Mouse (Mus musculus): ENCODE results near the gene Glce.

Glce gene

DNA sequence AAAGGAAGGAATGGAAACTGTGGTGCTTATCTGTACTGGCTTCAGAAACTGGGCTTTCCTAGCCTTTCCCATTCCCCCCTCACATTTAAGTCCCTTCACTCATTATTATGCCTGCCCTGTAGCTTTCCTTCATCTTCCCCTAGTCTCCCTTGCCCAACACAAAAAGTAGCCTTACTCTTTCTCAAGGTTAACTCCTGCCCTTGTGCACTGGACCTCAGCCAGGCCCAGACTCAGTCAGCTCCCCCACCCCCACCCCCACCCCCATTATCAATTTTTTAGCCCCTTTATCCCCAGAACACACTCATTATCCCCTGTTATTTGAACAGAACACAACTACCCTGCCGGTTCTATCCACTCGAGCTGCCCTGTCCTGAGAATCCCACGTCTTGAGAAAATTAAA is 1.0 kb upstream of the Glce start:
- DNase-seq (ENCODE audit: low spot score) = no peak

DNA sequence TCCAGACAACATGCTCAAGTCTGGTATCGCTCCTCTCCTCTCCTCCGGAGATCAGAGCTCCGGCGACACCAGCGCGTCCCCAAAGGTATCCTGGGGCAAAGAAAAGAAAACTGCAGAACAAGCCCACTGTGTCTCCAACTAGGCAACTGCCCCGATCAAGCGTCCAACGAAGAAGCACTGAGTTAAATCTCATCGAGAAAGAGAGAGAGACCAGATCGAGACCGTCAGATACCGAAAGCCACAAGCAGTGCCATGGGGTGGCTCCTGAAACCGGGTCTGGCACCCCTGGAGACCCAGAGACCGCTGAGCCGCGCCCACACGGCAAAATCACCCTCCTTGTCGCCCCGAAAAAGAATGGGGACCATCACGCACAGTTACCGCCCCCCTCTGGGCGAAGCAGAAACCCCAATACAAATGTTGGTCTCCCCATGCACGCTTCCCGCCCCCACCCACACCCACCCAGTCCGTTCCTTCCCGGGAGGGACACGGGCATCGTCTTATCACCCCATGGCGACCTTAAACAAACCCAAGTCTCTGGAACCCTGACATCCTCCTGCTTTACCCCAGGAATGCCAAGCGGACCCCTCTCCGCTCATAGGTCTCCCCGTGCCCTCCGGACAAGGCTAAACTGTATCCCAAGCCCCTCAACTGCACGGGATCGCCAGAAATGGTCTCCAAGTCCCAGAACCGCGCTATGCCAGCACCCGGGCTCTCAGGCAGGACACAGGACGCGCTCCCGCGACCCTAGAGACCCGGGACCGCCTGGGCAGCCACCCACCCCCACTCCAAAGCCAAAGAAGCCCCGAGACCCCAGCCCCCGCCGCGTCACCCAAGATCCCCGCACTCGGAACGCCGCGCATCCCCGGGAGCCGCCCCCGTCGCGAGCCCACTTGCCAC is 656 bp downstream of the Glce start:
- DNase-seq (ENCODE audit: low spot score) = peak; percentile 33

DNA sequence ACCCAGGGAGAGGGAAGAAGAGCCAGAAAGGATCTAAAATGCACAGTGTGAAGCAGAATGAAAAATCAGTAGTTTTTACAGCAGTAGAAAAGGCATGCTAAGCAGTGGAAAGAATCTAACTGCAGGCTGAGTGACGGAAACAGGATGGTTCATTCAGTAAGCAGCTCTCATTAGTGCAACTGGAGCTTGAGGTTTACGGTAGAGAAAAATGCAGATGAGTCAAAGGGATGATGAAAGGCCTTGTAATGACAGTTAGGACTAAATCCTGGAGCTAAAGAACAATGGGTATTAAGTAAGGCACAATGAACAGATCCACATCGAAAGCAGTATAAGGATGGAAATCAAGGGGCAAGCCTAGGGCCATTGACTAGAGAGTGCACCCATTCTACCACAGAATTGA is 3.7 kb downstream of the Glce start:
- no peak for DNase-seq (ENCODE audit: low spot score)

DNA sequence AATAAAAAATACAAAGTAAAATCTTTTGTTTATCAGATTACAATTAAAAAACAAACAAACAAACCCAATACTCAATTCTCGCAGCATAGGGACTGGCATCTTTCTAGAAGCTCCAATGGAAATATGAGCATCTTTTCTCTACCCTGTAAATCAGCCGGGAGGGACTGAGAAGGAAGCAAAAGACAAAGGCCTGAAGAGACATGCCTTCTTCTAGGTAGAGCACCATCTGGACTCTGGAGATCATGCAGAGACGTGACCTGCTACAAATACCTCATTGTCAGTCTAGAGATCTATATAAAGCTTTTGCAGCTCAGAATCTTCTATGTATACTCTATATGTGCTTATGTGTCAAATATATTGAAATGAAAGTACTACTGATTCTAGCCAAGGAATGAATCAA is 6.6 kb downstream of the Glce start:
- no peak for DNase-seq (ENCODE audit: low spot score)

DNA sequence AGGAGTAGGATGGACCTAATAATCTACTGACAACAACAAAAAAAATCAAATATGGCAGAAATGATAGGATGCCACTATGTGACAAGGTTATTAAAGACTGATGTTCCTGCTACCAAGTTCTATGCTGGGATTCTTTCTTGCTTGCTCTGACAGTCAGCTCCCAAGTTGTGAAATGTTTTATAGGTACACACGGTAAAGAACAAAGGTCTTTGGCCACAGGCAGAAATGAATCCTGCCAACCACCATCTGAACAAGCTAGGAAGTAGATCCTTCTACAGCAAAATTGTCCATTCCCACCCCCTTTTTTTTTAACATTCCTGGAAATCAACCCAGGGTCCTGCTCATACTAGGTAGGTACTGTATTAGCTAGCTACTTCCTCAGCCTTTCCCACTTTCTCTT is 25.9 kb downstream of the Glce start:
- no peak for DNase-seq (ENCODE audit: low spot score)

DNA sequence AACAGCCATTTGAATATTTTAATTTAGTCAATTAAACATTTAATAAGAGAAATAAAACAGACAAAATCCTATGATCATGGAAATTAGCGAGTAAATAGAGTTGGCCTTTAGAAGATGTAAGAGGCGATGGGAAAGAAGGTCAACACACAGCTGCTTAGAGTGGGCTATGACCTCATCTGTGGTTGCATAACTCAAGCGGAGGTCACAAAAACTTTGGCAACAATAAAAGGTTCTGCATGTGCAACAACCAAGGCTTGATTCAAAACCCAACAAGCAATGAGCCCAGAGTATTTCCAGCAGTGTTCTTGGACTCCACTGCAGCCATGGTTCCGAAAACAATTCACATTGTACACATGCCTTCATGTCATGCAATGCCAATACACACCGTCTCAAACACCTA is 30.9 kb downstream of the Glce start:
- no peak for DNase-seq (ENCODE audit: low spot score)

DNA sequence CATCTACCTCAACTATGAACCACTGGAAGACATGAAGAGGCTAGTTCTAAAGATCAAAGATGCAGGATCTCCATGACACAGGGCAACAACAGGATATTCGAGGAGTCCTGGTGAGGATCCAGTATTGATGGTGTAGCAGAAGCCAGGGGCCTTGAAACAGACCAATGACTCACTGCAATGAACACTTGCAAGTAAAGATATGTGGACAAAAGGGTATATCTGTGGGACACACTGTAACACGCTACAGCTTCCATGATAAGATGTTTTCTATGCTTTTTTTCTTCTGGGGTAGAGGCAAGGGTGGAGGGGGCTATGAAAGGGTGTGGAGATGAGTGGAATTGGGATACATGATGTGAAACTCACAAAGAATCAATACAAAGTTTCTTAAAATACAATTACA is 36.9 kb downstream of the Glce start:
- no peak for DNase-seq (ENCODE audit: low spot score)

DNA sequence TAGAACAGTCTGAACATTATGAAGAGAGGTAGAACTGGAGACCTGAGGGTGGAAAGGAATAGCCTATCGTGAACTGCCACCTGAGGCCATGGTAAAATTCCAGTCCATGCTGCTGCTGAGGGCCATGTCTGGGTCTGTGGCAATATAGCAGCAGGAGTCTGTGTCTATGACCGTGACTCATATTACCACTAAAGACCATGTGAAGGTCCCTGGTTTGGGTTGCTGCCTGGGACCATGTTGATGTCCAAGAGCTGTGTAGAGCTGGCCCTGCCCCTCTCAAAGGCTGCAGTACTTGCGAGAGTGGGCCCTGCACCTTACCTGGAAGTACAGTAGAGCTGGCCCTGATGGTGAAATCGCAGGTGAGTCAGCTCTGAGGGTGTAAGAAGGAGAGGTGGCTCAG is 37.6 kb downstream of the Glce start:
- no peak for DNase-seq (ENCODE audit: low spot score)

DNA sequence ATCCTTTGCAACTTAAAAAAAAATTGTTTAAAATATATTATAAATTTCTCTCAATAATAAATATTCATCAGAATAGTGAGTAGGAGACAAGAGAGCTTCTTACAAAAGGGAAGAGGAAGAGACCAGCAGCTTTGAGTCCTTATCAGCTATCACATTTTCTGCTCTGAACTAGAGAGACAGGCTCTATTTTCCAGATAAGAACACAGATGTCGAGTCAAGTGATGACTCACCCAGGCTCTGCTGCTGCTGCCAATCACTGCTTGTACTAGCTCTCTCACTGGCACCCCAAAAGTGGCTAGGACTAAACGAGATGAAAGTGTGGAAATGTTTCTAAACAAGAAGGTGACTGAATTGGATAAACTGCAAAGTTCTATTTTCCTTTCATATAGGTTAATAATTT is 39.5 kb downstream of the Glce start:
- peak; percentile 22 for DNase-seq (ENCODE audit: low spot score)

DNA sequence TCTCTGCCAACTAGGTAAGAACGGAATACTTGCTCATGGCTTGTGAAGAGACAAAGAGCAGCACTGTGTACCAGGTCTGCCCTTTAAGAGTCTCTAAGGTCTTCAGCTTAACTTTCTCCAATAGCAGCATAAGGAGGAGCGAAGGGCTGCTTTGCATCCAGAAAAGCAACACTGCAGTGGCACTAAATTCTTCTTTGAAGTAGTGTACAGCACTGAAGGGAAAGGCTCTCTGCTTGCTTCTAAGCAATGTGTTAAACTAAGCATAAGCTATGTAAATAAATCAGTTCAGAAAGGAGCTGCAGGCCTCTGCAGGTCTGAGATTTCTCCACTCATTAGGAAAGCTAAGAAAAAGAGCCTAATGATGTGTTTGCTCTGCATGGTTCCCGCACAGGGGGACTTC is 40.9 kb downstream of the Glce start:
- DNase-seq (ENCODE audit: low spot score) = no peak

DNA sequence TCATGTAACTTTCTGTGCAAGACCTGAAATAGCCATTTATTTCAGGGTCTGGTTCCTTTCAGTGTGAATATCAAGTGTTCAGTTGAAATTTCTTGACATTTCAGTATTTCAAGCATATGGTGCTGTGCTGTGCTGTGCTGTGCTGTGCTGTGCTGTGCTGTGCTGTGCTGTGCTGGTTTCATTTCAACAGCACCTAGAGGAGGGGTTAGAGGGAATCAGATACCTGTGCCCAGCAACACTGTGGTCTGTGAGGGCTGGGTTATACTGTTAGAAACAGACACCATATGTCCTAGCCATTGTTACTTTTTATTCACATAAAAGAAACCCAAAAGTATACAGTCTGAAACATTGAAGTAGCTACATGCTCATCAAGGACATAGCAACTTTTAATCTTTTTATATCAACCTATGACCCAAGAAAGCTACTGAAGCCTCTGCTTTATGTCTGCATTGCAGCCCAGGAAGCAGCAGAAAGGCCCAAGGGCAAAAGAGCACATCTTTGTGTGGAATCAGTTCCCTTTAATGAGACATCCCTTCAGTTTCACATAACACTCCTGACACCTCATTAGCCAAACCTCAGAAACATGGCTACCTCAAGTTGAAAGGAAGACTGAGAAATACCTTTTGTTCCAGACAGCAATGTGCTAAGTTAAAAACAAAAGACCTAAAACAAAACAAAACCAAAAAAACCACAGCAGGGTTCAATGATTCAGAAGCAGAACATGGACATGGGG is 42.3 kb downstream of the Glce start:
- no peak for DNase-seq (ENCODE audit: low spot score)

DNA sequence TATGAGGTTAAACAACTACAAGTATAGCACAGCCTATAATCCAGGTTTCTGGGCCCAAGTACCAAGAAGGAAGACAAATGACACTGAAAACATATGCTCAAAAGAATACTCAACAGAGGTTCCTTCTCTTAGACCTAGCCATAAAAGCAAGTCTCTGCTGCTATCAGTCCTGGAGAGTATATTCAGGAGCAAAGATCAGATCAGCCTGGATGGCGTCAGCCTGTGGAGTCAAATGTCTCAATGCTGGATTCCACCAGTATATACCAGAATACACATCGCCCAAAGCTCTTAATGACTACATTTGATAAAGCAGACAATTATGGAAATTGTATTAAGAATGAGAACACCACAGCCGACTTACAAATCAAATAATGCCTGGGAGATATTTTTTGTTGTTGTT is 60.2 kb downstream of the Glce start:
- DNase-seq (ENCODE audit: low spot score) = no peak

DNA sequence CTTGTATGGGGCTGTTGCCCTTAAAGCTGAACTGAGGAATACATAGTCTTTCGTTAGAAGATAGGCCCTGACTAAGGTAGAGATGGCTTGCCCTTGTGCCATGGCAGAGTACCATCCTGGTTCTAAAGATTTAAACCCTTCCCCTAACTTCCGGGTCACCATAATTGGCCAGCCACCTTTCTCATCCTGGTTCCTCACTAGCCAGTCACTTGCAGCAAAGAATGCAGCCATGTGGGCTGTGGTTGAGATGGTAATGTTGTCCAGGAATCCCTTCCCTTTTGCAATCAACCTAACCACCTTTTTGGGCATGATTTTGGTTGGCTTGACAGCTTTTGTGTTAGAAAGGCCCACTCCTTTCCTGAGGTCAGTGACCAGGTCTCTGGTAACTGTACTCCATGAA is 62.0 kb downstream of the Glce start:
- no peak for DNase-seq (ENCODE audit: low spot score)

DNA sequence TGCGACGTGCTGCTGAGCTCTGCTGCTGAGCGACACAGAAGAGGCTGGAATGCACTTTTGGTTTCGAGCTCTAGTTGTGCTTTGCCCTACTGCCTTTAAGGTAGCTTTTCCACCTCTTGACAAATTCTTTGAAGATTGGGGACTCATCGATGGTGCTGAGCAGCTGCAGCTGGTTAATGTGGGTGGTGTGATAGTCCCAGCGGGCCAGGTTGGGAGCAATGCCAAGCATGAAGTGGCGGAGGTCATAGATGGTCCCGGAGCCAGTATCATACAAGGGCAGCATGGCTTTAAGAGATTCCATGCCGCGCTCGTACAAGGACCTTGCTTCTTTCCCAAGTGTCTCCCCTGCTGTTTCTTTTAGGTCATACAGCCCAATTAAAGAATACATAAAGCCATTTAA is 62.5 kb downstream of the Glce start:
- no peak for DNase-seq (ENCODE audit: low spot score)

DNA sequence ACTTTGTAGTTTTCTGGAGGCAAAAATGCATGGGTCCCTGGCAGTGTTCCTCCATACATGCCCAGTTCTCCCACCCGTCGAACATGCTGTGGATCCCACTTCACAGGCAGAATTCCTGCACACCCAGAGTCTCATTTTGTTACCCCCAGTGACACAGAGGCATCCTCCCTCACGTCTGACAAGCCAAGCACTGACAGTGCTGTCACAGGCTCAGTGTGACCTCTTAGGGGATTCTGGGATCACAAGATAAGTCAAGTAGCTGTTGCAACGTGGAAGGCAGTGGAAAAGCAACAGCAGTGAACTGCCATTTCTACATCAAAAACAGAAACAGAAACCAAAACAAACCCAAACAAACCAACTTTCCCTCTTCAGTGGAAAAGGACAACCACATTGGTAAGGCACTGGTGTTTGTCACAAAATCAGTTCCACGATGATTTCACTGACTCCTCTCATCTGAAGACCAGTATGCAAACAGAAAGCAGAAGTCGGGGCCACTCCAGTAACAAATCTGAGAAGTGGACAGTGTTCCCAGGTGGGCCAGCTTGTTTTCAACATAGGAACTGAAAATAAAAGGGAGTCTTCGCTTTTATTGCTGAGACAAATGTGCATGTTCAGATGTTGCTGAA is 64.5 kb downstream of the Glce start:
- DNase-seq (ENCODE audit: low spot score) = no peak

DNA sequence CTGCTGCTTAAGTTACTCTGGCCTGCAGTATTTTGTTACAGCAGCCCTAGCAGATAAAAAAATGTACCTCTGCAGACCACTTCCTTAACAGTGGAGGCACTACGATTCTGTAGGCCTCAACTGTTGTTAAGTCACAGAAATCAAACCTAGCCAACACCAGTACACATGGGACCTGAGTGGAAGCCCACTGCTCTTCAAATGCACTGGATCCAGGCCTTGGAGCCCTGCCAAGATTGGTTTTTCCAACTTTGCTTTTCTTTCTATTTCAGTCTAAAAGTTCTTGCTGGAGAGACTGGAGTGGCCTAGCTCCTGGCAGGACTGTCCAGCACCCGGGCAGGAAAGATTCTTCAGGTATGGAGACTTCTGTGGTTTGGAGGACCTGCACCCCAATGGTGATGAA is 66.2 kb downstream of the Glce start:
- DNase-seq (ENCODE audit: low spot score) = no peak

DNA sequence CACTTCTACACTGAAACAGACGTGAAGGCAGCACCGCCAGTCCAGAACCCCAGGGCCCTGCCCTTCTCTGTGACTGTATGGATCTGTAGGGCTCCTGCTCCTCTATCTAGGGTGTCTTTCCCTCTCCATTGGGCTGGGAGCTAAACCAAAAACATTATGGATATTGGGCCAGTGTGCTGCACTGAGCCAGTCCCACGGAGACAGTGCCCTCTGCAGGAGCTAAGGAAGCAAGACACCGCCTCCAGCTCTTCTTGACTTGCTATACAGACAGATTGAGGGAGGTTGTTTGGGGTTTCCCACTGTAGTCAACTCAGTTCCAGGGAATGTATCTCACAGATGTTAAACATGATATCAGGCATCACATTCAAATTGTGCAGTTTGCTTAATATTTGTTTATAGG is 71.7 kb downstream of the Glce start:
- DNase-seq (ENCODE audit: low spot score) = peak; percentile 42

DNA sequence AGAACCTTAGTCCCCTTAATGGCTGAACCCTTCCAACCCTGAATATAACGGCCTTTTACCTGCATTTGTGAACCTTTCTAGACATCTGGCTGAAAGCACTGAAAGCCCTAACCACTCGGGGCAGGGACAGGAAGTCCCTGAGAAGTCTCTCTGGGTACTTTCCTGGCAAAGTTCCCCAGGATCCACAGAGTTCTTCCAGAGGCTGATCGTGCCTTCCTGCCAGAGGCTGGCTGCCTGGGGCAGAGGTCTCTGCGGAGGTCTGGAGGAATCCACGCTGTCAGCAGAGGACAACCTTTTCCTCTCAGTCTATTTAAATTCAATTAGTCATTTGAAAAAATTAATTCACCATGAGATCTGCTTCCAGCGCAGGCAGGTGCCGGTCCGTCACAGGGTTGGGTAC is 73.3 kb downstream of the Glce start:
- no peak for DNase-seq (ENCODE audit: low spot score)

DNA sequence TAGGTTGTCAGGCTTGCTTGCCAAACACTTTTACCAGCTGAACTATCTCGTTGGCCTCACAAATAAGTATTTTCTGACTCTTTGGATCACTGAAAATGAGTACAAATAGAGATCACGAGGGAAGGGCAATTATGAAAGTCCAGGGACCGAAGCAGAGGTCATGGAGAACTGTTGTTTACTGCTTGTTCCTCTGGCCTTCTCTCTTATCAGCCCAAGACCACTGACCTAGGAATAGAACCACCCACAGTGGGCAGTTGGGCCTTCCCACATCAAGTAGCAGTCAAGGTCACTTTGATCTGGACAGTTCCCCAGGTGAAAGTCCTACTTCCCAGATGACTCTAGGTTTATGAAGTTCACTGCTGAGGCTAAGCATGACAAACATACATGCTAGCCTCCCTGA is 80.3 kb downstream of the Glce start:
- DNase-seq (ENCODE audit: low spot score) = no peak

DNA sequence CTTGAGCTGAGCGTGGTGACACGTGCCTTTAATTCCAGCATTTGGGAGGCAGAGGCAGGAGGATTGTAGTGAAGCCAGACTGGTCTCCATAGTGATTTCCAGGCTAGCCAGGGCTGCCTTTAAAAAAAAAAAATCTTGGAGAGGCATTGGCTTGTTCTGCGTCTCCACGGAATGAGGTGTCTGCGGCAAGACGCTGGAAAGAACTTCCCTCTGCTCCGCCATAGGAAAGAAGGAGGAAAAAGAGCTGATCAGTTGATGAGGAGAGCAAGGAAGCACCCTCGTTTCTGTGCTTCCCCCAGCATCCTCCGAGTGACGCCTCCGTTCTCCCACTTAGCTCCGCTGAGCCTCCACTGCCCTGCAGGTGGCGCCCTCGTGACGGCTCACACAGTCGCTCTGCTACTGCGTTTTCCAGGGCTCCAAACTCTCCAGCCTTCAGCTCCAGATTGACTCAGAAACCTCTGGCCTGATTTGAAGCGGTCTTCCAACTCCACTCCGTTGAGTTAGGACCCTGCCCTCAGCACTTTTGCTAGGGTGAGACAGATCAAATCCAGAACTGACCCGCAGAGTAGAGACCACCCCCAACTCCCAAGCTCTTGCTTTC is 82.3 kb downstream of the Glce start:
- peak; percentile 90 for DNase-seq (ENCODE audit: low spot score)

DNA sequence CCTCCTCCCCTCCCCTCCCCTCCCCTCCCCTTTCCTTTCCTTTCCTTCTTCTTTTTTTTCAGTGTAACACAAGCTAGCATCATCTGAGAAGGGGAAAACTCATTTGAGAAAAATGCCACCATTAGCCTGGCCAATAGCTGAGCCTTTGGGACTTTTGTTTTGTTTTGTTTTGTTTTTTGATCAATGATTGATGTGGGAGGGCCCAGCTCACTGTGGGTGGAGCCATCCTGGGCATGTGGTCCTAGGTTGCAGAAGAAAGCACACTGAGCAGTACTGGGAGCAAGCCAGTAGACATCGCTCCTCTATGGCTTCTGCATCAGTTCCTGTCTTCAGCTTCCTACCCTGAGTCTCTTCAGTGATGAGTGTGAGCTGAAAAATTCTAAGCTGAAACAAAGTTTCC is 86.6 kb downstream of the Glce start:
- DNase-seq (ENCODE audit: low spot score) = no peak

DNA sequence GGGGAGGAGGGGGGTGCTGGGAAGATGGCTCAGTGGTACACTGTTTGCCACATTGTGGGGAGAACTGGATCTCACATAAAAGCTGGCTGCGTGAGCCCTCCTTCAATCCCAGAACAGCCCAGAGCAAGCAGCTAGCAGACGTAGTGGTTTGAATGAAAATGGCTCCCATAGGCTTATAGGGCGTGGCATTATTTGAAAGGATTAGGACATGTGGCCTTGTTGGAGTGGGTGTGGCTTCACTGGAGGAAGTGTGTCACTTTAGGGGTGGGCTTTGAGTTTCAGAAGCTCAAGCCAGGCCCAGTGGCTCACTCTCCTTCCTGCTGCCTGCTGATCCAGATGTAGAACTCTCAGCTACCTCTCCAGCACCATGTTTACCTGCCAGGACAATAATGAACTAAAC is 90.2 kb downstream of the Glce start:
- no peak for DNase-seq (ENCODE audit: low spot score)

DNA sequence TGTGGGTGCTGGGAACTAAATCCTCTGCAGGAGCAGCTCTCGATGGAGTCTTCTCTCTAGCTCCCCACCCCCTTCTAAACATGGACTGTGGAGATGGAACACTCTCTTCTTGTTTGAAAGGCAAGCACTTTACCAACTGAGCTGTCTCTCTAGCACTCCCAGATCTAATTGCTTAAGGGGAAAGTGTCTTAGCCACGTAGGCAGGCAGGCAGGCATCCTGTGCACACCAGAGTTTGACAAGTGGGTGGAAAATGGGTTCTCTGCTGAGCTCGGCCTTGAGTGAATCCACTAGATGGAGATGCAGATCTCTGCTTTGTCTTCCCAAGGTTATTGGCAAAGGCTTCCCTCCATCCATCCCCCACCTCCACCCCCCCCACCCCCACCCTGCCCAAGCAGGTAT is 94.4 kb downstream of the Glce start:
- no peak for DNase-seq (ENCODE audit: low spot score)

Measured in urinary bladder, postnatal 14 days (tissue).